Mouse (Mus musculus) right cerebral cortex, postnatal 36 days (tissue): Measurements from ENCODE around the gene Cacfd1.

Experiments
- DNase-seq, 2 experiments: peaks; one replicate each; pipeline ENCODE4 v3.0.0; 2022; ENCODE audit warnings: low spot score in 2 of 2, mixed read lengths in 1 of 2

The Cacfd1 gene

GRCm38 (mm10) chr2:27009714-27010244, at the start of gene Cacfd1:
Gene Cacfd1, plus strand, starts transcription at chr2:27009926.
- DNase-seq: peak; percentile 76 to 78

- DNase-seq: no peak
Observed at GRCm38 (mm10) chr2:26960756-26961155, 49.0 kb upstream of the Cacfd1 start.

GRCm38 (mm10) chr2:26963923-26964723, 45.6 kb upstream of the Cacfd1 start, which contains the start of gene Rexo4:
Gene Rexo4, minus strand, starts transcription at chr2:26964386.
- peak; percentile 91 to 94 for DNase-seq

GRCm38 (mm10) chr2:26964724-26965370, 44.9 kb upstream of the Cacfd1 start:
- DNase-seq: no peak

GRCm38 (mm10) chr2:26967262-26967661, 42.5 kb upstream of the Cacfd1 start:
- DNase-seq: no peak

- no peak for DNase-seq
Observed at GRCm38 (mm10) chr2:26973116-26973515, 36.6 kb upstream of the Cacfd1 start, which contains the start of gene Adamts13. Gene Adamts13, plus strand, starts transcription at chr2:26973416.

- no peak for DNase-seq
Observed at GRCm38 (mm10) chr2:26973960-26974359, 35.8 kb upstream of the Cacfd1 start.

- no peak for DNase-seq
Observed at GRCm38 (mm10) chr2:26980361-26980760, 29.4 kb upstream of the Cacfd1 start.

GRCm38 (mm10) chr2:26984179-26984578, 25.5 kb upstream of the Cacfd1 start:
- DNase-seq: no peak

GRCm38 (mm10) chr2:26984640-26985039, 25.1 kb upstream of the Cacfd1 start:
- no peak for DNase-seq

- no peak for DNase-seq
Observed at GRCm38 (mm10) chr2:26993936-26994335, 15.8 kb upstream of the Cacfd1 start.

GRCm38 (mm10) chr2:26997498-26997897, 12.2 kb upstream of the Cacfd1 start:
- DNase-seq: no peak

GRCm38 (mm10) chr2:26997993-26998392, 11.7 kb upstream of the Cacfd1 start:
- DNase-seq: no peak

- peak in 1 of 2 experiments; percentile 56 for DNase-seq
Observed at GRCm38 (mm10) chr2:27006255-27006654, 3.5 kb upstream of the Cacfd1 start.

- no peak for DNase-seq
Observed at GRCm38 (mm10) chr2:27007701-27008100, 2.0 kb upstream of the Cacfd1 start.

- peak; percentile 55 to 59 for DNase-seq
Observed at GRCm38 (mm10) chr2:27017802-27018201, 8.1 kb downstream of the Cacfd1 start.

GRCm38 (mm10) chr2:27019530-27019929, 9.8 kb downstream of the Cacfd1 start:
- DNase-seq: no peak

- no peak for DNase-seq
Observed at GRCm38 (mm10) chr2:27021103-27021502, 11.4 kb downstream of the Cacfd1 start.

GRCm38 (mm10) chr2:27022612-27023011, 12.9 kb downstream of the Cacfd1 start:
- no peak for DNase-seq

GRCm38 (mm10) chr2:27024136-27024535, 14.4 kb downstream of the Cacfd1 start:
- no peak for DNase-seq

GRCm38 (mm10) chr2:27025545-27025944, 15.8 kb downstream of the Cacfd1 start:
- no peak for DNase-seq

- DNase-seq: no peak
Observed at GRCm38 (mm10) chr2:27026332-27026731, 16.6 kb downstream of the Cacfd1 start.
